Mouse (Mus musculus) forebrain, embryonic 11.5 days (tissue): ENCODE results near the gene Ahcyl2. TPM values are rescaled to one million over a fixed set of nuclear protein-coding genes. Genes with fewer than 3 reads are reported as not detected.

Source experiments
- ATAC-seq: fragments of 200-750 bp; cut with Nextera tagmentation; replicated peaks from 2 replicates; pipeline ENCODE4 v1.8.0; 2017; ENCODE audit warnings: moderate TSS enrichment; ENCODE audit not compliant: low FRiP score
- DNase-seq: peaks from one replicate; pipeline ENCODE4 v3.0.0-alpha.2; 2017; ENCODE audit warnings: low spot score
- H3K27ac ChIP-seq: fragments of 300-500 bp; sonication (generic); 2 replicates; pipeline ENCODE4 v1.5.1; 2014; ENCODE audit warnings: low read depth, low read length
- H3K27me3 ChIP-seq: fragments of 300-500 bp; sonication (generic); 2 replicates; pipeline ENCODE4 v1.6.1; 2014; ENCODE audit warnings: mild to moderate bottlenecking, low read length, mixed read lengths; ENCODE audit not compliant: control insufficient read depth, insufficient read depth
- H3K36me3 ChIP-seq: fragments of 300-500 bp; sonication (generic); 2 replicates; pipeline ENCODE4 v1.6.1; 2014; ENCODE audit warnings: mild to moderate bottlenecking, low read length, moderate library complexity, mixed read lengths; ENCODE audit not compliant: control insufficient read depth, insufficient read depth
- H3K4me1 ChIP-seq: fragments of 300-500 bp; sonication (generic); replicated peaks from 2 replicates; pipeline ENCODE4 v1.6.1; 2014; ENCODE audit warnings: low read length, mixed read lengths; ENCODE audit not compliant: control insufficient read depth, insufficient read depth
- H3K4me2 ChIP-seq: fragments of 300-500 bp; sonication (generic); 2 replicates; pipeline ENCODE4 v1.6.1; 2014; ENCODE audit warnings: low read depth, mild to moderate bottlenecking, low read length, moderate library complexity, mixed read lengths; ENCODE audit not compliant: severe bottlenecking
- H3K4me3 ChIP-seq: fragments of 300-500 bp; sonication (generic); 2 replicates; pipeline ENCODE4 v1.5.1; 2014; ENCODE audit warnings: low read depth, low read length
- H3K9ac ChIP-seq: fragments of 300-500 bp; sonication (generic); 2 replicates; pipeline ENCODE4 v1.6.1; 2014; ENCODE audit warnings: low read length
- H3K9me3 ChIP-seq: fragments of 300-500 bp; sonication (generic); 2 replicates; pipeline ENCODE4 v1.6.1; 2016; ENCODE audit warnings: low read length, mixed read lengths; ENCODE audit not compliant: control insufficient read depth
- WGBS: fragments of 180-500 bp; shearing (Covaris S2); extraction: QIAGEN DNeasy Blood & Tissue Kit; methylation state at CpG from one replicate; pipeline ENCODE4 v1.1.7; 2014; 5-methylcytosine and 5-hydroxymethylcytosine counted together
- polyA plus RNA-seq: library from polyadenylated mRNA; unstranded; fragments of >200 nt; fragmentation: Nextera tagmentation; extraction: Ambion mirVana; gene quantifications from 2 replicates; pipeline ENCODE4 v1.2.1, GENCODE M21; 2014

Ahcyl2 gene
- polyA plus RNA-seq, 1 experiment from 2014 or later, result 19.1 TPM

- no peak overlapping the region for H3K9ac ChIP-seq
- no peaks in the 10 kb centered on the region for H3K36me3 ChIP-seq
- no peak overlapping the region for H3K4me3 ChIP-seq
- 85% methylated on average over 5 of the region's 5 CpGs for WGBS
- no peaks in the 10 kb centered on the region for H3K9me3 ChIP-seq
- no peaks in the 10 kb centered on the region for H3K27me3 ChIP-seq
- DNase-seq (no peak), ATAC-seq (no peak)
- no peak overlapping the region for H3K4me2 ChIP-seq
- H3K4me1 ChIP-seq, result no peaks in the 10 kb centered on the region
- H3K27ac ChIP-seq, result no peak overlapping the region
Measured at GRCm38 (mm10) chr6:29827291-29828242, 59.8 kb downstream of the Ahcyl2 start.

GRCm38 (mm10) chr6:29828574-29829234, 60.9 kb downstream of the Ahcyl2 start:
- DNase-seq (no peak), ATAC-seq (no peak)
- no peak overlapping the region for H3K4me3 ChIP-seq
- no peak overlapping the region for H3K9ac ChIP-seq
- H3K27me3 ChIP-seq, result no peaks in the 10 kb centered on the region
- no peaks in the 10 kb centered on the region for H3K36me3 ChIP-seq
- no peaks in the 10 kb centered on the region for H3K9me3 ChIP-seq
- no peak overlapping the region for H3K27ac ChIP-seq
- no peaks in the 10 kb centered on the region for H3K4me1 ChIP-seq
- WGBS, result 76% methylated on average over 3 of the region's 3 CpGs
- H3K4me2 ChIP-seq, result no peak overlapping the region

- WGBS, result 82% methylated on average over 4 of the region's 4 CpGs
- Histone ChIP-seq H3K4me1 (no peaks in the 10 kb centered on the region), H3K36me3 (no peaks in the 10 kb centered on the region), H3K27ac (no peak overlapping the region), H3K4me2 (no peak overlapping the region), H3K9ac (no peak overlapping the region), H3K27me3 (no peaks in the 10 kb centered on the region), H3K9me3 (no peaks in the 10 kb centered on the region), H3K4me3 (no peak overlapping the region)
- ATAC-seq, result no peak
- DNase-seq, result no peak
Measured at GRCm38 (mm10) chr6:29832356-29832755, 64.5 kb downstream of the Ahcyl2 start.

- WGBS, result 87% methylated on average over 4 of the region's 4 CpGs
- no peak overlapping the region for H3K4me3 ChIP-seq
- ATAC-seq, result no peak
Measured at GRCm38 (mm10) chr6:29833117-29833516, 65.3 kb downstream of the Ahcyl2 start.

GRCm38 (mm10) chr6:29833568-29834255, 65.9 kb downstream of the Ahcyl2 start:
- Histone ChIP-seq H3K4me3 (no peak overlapping the region), H3K27me3 (no peaks in the 10 kb centered on the region), H3K9ac (no peak overlapping the region), H3K4me2 (no peak overlapping the region), H3K36me3 (no peaks in the 10 kb centered on the region), H3K27ac (no peak overlapping the region), H3K9me3 (no peaks in the 10 kb centered on the region), H3K4me1 (no peaks in the 10 kb centered on the region)
- ATAC-seq, result no peak
- DNase-seq, result no peak
- WGBS, result 74% methylated on average over 4 of the region's 4 CpGs

More at GRCm38 (mm10) chr6:29833117-29833516, 65.3 kb downstream of the Ahcyl2 start:
- Histone ChIP-seq H3K27me3 (no peaks in the 10 kb centered on the region), H3K4me2 (no peak overlapping the region), H3K36me3 (no peaks in the 10 kb centered on the region), H3K4me1 (no peaks in the 10 kb centered on the region), H3K27ac (no peak overlapping the region), H3K9me3 (no peaks in the 10 kb centered on the region), H3K9ac (no peak overlapping the region)
- DNase-seq, result no peak

- H3K36me3 ChIP-seq, result no peaks in the 10 kb centered on the region
- no peaks in the 10 kb centered on the region for H3K27me3 ChIP-seq
- no peak overlapping the region for H3K27ac ChIP-seq
- ATAC-seq (no peak), DNase-seq (no peak)
- H3K4me3 ChIP-seq, result no peak overlapping the region
- no peaks in the 10 kb centered on the region for H3K4me1 ChIP-seq
- no peak overlapping the region for H3K4me2 ChIP-seq
- H3K9ac ChIP-seq, result no peak overlapping the region
- no peaks in the 10 kb centered on the region for H3K9me3 ChIP-seq
- 90% methylated on average over 3 of the region's 3 CpGs for WGBS
Measured at GRCm38 (mm10) chr6:29835543-29836177, 67.8 kb downstream of the Ahcyl2 start.

- WGBS, result 93% methylated on average over 2 of the region's 2 CpGs
- H3K27ac ChIP-seq, result no peak overlapping the region
- no peak for DNase-seq
- no peaks in the 10 kb centered on the region for H3K36me3 ChIP-seq
- no peak overlapping the region for H3K4me3 ChIP-seq
- ATAC-seq, result no peak
- no peak overlapping the region for H3K4me2 ChIP-seq
- no peak overlapping the region for H3K9ac ChIP-seq
- no peaks in the 10 kb centered on the region for H3K9me3 ChIP-seq
- no peaks in the 10 kb centered on the region for H3K27me3 ChIP-seq
- no peaks in the 10 kb centered on the region for H3K4me1 ChIP-seq
Measured at GRCm38 (mm10) chr6:29837579-29837978, 69.8 kb downstream of the Ahcyl2 start.

- Histone ChIP-seq H3K27ac (no peak overlapping the region), H3K36me3 (no peaks in the 10 kb centered on the region), H3K9ac (no peak overlapping the region), H3K4me2 (no peak overlapping the region), H3K4me3 (no peak overlapping the region), H3K27me3 (no peaks in the 10 kb centered on the region), H3K9me3 (no peaks in the 10 kb centered on the region), H3K4me1 (no peaks in the 10 kb centered on the region)
- ATAC-seq (no peak), DNase-seq (no peak)
- 89% methylated on average over 3 of the region's 3 CpGs for WGBS
Measured at GRCm38 (mm10) chr6:29838531-29838930, 70.7 kb downstream of the Ahcyl2 start.
